Mouse (Mus musculus): ENCODE measurements around the gene Cpd. TPM values are rescaled to one million over a fixed set of nuclear protein-coding genes. Genes with fewer than 3 reads are reported as not detected.
A peak's percentile ranks its signal among the peaks of the same experiment; 100 is the strongest.

The Cpd gene
- polyA plus RNA-seq, 1 experiment from 2014 or later, result 16.0 TPM

DNA sequence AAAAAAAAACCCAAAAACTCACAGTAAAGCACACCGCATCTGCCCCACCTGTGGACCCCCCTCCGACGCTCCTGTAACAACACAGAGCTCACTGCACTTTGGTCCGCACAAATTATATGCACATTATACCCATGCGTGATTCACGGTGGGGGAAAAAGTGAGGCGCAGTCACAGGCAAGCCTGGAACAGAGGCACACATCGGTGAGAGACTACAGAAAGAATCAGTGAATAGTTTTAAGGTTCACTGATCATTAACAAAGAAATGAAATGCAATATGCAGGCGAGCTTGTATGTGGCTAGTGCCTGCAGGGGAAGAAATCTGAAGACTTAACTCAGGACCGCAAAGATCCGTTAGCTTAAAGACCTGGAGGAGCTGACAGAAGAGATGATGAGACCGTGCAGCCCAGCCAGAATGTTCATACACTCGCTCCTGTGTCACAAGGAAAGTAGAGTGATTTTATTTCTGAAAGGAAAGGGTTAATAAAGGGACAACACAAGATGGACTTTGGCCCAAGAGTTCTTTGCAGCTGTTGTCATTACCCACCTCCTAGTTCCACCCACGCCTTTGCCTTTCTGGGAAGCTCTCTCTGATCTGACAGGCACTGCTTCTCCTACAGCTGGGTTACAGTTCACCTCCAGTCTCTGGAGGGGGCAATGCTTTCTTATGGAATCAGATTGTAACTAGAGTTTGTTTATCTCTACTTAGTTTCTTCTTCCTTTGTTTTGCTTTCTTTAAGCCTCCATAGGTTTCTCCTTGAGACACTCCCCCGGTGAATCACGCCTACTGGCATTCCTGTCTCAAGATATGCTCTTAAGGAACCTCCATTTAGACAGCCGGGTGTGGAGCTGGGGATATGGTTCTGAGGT, 7.9 kb upstream of the Cpd start:
- no peak overlapping the region for H3K9ac ChIP-seq (ENCODE audit: low read depth, low read length)

DNA sequence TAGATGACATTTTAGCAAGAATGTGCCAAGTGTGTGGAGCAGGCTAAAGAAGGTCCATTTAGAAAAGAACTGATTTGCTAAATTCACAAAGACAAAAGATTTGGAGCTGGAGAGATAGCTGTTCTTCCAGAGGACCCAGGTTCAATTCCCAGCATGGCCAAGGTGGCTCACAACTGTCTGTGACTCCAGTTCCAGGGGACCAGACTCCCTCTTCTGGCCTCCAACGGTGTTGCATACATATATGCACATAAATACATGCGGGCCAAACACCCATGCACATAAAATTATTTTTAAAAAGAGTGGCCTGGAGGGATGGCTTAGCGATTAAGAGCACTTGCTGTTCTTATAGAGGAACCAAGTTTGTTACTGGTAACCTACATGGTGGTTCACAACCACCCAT, 4.7 kb upstream of the Cpd start:
- Histone ChIP-seq H3K4me3 (ENCODE audit: low read depth, low read length) (no peak overlapping the region), H3K4me1 (replicated peaks; ENCODE audit: control insufficient read depth, insufficient read depth, low read length) (no peaks in the 10 kb centered on the region), H3K9me3 (ENCODE audit: control insufficient read depth, low read length) (no peaks in the 10 kb centered on the region), H3K9ac (ENCODE audit: low read depth, low read length) (no peak overlapping the region), H3K27ac (ENCODE audit: low read depth, low read length) (no peak overlapping the region), H3K27me3 (ENCODE audit: control insufficient read depth, insufficient read depth, low read length) (no peaks in the 10 kb centered on the region), H3K4me2 (replicated peaks; ENCODE audit: low read depth, low read length) (no peak overlapping the region), H3K36me3 (ENCODE audit: control insufficient read depth, insufficient read depth, low read length) (no peaks in the 10 kb centered on the region)
- 72% methylated on average over 3 of the region's 3 CpGs for WGBS
- ATAC-seq (ENCODE audit: low FRiP score) (no peak), DNase-seq (ENCODE audit: low spot score) (no peak)

More for the DNA sequence above, 7.9 kb upstream of the Cpd start:
- no peaks in the 10 kb centered on the region for H3K27me3 ChIP-seq (ENCODE audit: control insufficient read depth, insufficient read depth, low read length)
- WGBS, result 49% methylated on average over 17 of the region's 17 CpGs
- no peak overlapping the region for H3K4me3 ChIP-seq (ENCODE audit: low read depth, low read length)
- H3K4me1 ChIP-seq (replicated peaks; ENCODE audit: control insufficient read depth, insufficient read depth, low read length), result no peaks in the 10 kb centered on the region
- H3K9me3 ChIP-seq (ENCODE audit: control insufficient read depth, low read length), result no peaks in the 10 kb centered on the region
- DNase-seq (ENCODE audit: low spot score) (peak; percentile 12), ATAC-seq (ENCODE audit: low FRiP score) (no peak)
- H3K27ac ChIP-seq (ENCODE audit: low read depth, low read length), result no peak overlapping the region
- H3K4me2 ChIP-seq (replicated peaks; ENCODE audit: low read depth, low read length), result 0 out of 2 replicates have a peak overlapping the region, but pooled peaks have one; percentile 5
- H3K36me3 ChIP-seq (ENCODE audit: control insufficient read depth, insufficient read depth, low read length), result no peaks in the 10 kb centered on the region

DNA sequence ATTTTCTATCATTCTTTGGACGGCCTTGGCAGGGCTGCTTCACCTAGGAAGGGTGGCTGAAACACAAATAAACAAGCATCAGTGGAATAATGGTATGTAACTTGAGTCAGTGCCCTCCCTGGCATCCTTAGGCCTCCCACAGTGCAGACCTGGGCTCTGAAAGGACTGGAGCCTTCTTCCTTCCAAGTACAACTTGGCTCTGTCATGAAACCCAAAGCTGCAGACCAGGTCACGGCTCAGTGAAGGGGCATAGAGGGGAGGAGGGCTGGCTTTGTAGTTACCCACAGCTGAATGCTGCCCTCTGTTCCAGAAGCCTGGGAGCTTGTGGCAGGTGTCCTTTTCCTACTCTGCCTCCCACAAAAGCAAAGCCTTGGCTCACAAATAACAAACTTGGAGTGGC, 2.8 kb upstream of the Cpd start:
- Histone ChIP-seq H3K4me2 (replicated peaks; ENCODE audit: low read depth, low read length) (no peak overlapping the region), H3K27me3 (ENCODE audit: control insufficient read depth, insufficient read depth, low read length) (no peaks in the 10 kb centered on the region), H3K27ac (ENCODE audit: low read depth, low read length) (no peak overlapping the region), H3K4me1 (replicated peaks; ENCODE audit: control insufficient read depth, insufficient read depth, low read length) (peaks cover 7% of the 10 kb centered on the region), H3K9me3 (ENCODE audit: control insufficient read depth, low read length) (no peaks in the 10 kb centered on the region), H3K4me3 (ENCODE audit: low read depth, low read length) (no peak overlapping the region), H3K9ac (ENCODE audit: low read depth, low read length) (no peak overlapping the region), H3K36me3 (ENCODE audit: control insufficient read depth, insufficient read depth, low read length) (no peaks in the 10 kb centered on the region)
- ATAC-seq (ENCODE audit: low FRiP score), result no peak
- DNase-seq (ENCODE audit: low spot score), result no peak
- WGBS, result 40% methylated on average over 2 of the region's 2 CpGs

DNA sequence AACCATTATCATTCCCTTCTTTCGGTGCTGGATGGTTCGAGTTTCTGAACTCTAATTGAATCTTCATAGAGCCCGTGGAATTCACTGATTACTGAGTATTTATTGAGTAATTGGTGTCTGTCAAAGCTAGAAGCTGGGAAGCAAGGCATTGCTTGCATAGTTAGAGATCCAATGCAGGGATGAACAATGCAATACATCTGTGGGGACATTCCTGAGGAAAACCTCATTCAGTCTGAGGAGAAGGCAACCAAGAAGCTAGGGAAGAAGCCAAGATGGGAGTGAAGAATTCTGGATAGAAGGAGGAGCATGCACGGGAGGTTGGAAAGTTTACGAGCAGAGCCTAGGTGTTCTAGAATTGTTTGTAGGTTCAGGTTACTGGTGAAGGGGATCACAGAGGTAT, 1.3 kb upstream of the Cpd start:
- H3K4me2 ChIP-seq (replicated peaks; ENCODE audit: low read depth, low read length), result no peak overlapping the region
- WGBS, result 87% methylated on average over 5 of the region's 5 CpGs
- no peak overlapping the region for H3K4me3 ChIP-seq (ENCODE audit: low read depth, low read length)
- DNase-seq (ENCODE audit: low spot score), result no peak
- H3K27ac ChIP-seq (ENCODE audit: low read depth, low read length), result no peak overlapping the region
- H3K4me1 ChIP-seq (replicated peaks; ENCODE audit: control insufficient read depth, insufficient read depth, low read length), result peaks cover 7% of the 10 kb centered on the region
- ATAC-seq (ENCODE audit: low FRiP score), result no peak
- H3K36me3 ChIP-seq (ENCODE audit: control insufficient read depth, insufficient read depth, low read length), result no peaks in the 10 kb centered on the region
- H3K27me3 ChIP-seq (ENCODE audit: control insufficient read depth, insufficient read depth, low read length), result no peaks in the 10 kb centered on the region
- H3K9me3 ChIP-seq (ENCODE audit: control insufficient read depth, low read length), result no peaks in the 10 kb centered on the region
- H3K9ac ChIP-seq (ENCODE audit: low read depth, low read length), result no peak overlapping the region

DNA sequence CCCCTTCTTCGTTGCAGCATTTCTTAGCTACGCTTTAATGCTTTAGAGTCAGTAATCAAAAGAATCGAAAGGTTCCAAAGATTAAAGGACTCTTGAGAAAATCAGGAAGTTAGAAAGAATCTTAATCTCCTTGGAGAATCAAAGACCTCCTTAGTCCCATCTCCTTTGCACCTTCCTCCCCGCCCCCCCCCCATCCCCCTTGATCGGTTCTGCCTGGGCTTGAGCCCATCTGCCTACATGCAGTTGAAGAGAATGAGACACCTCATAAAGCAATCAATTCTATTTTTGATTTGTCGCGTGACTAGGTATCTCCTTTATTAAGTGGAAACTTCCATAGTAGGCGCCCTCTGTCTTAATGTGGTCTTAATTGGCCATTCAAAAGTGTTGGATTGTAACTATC, 536 bp upstream of the Cpd start:
- Histone ChIP-seq H3K4me2 (replicated peaks; ENCODE audit: low read depth, low read length) (peak overlapping the region; percentile 98), H3K4me1 (replicated peaks; ENCODE audit: control insufficient read depth, insufficient read depth, low read length) (peaks cover 7% of the 10 kb centered on the region), H3K4me3 (ENCODE audit: low read depth, low read length) (peak overlapping the region; percentile 85), H3K27ac (ENCODE audit: low read depth, low read length) (no peak overlapping the region), H3K9me3 (ENCODE audit: control insufficient read depth, low read length) (no peaks in the 10 kb centered on the region), H3K27me3 (ENCODE audit: control insufficient read depth, insufficient read depth, low read length) (no peaks in the 10 kb centered on the region), H3K36me3 (ENCODE audit: control insufficient read depth, insufficient read depth, low read length) (no peaks in the 10 kb centered on the region), H3K9ac (ENCODE audit: low read depth, low read length) (0 out of 2 replicates have a peak overlapping the region, but pooled peaks have one; percentile 32)
- WGBS, result 30% methylated on average over 8 of the region's 8 CpGs
- ATAC-seq (ENCODE audit: low FRiP score) (no peak), DNase-seq (ENCODE audit: low spot score) (no peak)

DNA sequence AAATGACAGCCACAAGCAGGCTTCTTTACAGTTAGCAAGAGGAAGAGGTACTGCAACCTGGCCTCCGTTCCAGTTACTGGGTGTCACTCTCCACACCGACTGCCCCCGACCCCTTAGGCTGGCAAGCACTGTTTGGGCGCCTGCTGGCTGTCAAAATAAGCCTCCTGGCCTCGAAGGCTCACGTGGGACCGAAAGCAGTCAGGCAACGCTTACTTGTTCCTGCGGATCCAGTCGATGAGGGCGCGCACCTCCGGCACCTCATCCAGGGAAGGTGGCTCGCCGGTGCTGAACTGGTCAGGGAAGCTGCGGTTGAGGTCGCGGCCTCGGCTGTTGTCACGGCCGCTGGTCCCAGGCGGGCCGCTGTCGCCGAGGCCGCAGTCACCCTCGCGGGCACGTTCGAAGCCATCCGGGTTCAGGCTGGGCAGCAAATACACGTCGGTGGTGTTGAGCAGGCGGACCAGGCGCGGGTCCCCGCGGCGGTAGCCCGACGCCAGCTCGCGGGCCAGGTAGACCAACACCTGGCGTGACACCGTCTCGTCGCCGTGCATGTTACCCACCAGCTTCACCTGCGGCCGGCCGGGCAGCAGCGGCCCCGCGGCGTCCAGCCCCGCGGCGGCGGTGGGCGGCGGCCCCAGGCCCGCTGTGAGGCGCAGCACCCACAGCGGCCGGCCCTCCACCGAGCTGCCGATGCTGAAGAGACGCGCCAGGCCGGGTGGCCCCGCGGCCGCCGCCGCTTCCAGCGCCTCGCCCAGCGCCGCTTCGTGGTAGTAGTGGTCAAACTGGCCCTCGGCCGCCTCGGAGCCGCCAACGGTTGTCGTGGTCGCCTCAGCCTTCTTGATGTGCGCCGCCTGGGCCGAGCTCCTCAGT, 574 bp downstream of the Cpd start:
- Histone ChIP-seq H3K4me1 (replicated peaks; ENCODE audit: control insufficient read depth, insufficient read depth, low read length) (peaks cover 7% of the 10 kb centered on the region), H3K9me3 (ENCODE audit: control insufficient read depth, low read length) (no peaks in the 10 kb centered on the region), H3K27me3 (ENCODE audit: control insufficient read depth, insufficient read depth, low read length) (no peaks in the 10 kb centered on the region), H3K4me2 (replicated peaks; ENCODE audit: low read depth, low read length) (peak overlapping the region; percentile 98), H3K9ac (ENCODE audit: low read depth, low read length) (peak overlapping the region; percentile 85), H3K27ac (ENCODE audit: low read depth, low read length) (peak overlapping the region; percentile 88), H3K4me3 (ENCODE audit: low read depth, low read length) (peak overlapping the region; percentile 85), H3K36me3 (ENCODE audit: control insufficient read depth, insufficient read depth, low read length) (no peaks in the 10 kb centered on the region)
- DNase-seq (ENCODE audit: low spot score) (peak; percentile 57), ATAC-seq (ENCODE audit: low FRiP score) (peak; percentile 77)
- under 1% methylated on average over 88 of the region's 90 CpGs for WGBS

DNA sequence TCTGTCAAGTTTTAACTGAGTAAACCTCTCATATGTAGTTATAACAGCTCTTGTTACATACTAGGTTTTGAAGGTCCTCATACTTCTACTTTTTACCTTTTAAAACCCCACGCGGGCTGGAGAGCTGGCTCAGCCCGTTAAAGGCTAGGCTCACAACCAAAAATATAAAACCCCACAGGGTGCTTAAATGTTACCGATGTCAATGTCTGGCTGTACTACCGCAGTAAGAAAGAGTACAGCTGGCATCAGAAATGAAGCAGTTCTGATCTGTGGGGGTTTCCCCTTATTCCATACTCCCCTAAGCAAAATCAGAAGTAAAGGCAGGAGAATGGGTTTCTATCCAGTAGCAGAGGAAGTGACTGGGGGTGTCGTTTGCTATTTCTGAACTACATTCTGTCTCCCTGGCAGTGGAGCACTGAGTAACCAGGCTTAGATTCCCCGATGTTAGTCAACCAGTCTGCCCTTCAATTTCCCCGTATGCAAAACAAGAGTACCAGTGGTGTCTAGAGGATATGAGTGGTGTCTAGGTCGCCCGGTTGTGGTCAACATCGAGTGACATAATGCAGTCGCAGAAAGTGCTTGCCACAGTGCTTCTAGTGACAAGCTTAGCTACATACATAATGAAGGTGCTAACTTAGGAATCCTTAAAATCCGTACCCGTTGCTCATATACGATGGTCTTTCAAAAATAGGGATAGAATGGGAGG, 1.4 kb downstream of the Cpd start:
- Histone ChIP-seq H3K4me2 (replicated peaks; ENCODE audit: low read depth, low read length) (peak overlapping the region; percentile 98), H3K36me3 (ENCODE audit: control insufficient read depth, insufficient read depth, low read length) (no peaks in the 10 kb centered on the region), H3K9me3 (ENCODE audit: control insufficient read depth, low read length) (no peaks in the 10 kb centered on the region), H3K27ac (ENCODE audit: low read depth, low read length) (no peak overlapping the region), H3K27me3 (ENCODE audit: control insufficient read depth, insufficient read depth, low read length) (no peaks in the 10 kb centered on the region), H3K4me3 (ENCODE audit: low read depth, low read length) (peak overlapping the region; percentile 85), H3K4me1 (replicated peaks; ENCODE audit: control insufficient read depth, insufficient read depth, low read length) (peaks cover 7% of the 10 kb centered on the region), H3K9ac (ENCODE audit: low read depth, low read length) (peak overlapping the region; percentile 85)
- WGBS, result 50% methylated on average over 15 of the region's 15 CpGs
- no peak for DNase-seq (ENCODE audit: low spot score)
- ATAC-seq (ENCODE audit: low FRiP score), result no peak

DNA sequence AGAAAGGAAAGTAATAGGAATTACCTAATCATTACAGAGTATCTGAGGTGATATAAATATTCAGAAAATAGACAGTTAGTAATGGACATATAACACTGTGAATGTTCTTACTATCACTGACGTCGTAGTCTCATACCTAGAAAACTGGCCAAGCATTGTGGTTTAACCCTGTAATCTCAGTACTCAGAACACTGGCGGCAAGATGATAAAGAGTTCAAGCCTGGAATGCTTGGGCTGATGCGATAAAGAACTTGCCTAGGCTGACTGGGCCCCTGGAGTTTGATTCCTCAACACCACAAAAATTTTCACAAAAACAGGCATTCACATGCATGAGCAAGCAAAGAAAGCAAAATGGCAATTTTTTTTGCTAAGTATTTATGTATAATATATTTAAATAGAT, 8.2 kb downstream of the Cpd start:
- ATAC-seq (ENCODE audit: low FRiP score), result no peak

More for the DNA sequence above, 8.2 kb downstream of the Cpd start:
- Histone ChIP-seq H3K9ac (ENCODE audit: low read depth, low read length) (no peak overlapping the region), H3K27ac (ENCODE audit: low read depth, low read length) (no peak overlapping the region), H3K4me2 (replicated peaks; ENCODE audit: low read depth, low read length) (no peak overlapping the region), H3K9me3 (ENCODE audit: control insufficient read depth, low read length) (no peaks in the 10 kb centered on the region), H3K4me3 (ENCODE audit: low read depth, low read length) (no peak overlapping the region), H3K4me1 (replicated peaks; ENCODE audit: control insufficient read depth, insufficient read depth, low read length) (no peaks in the 10 kb centered on the region), H3K27me3 (ENCODE audit: control insufficient read depth, insufficient read depth, low read length) (no peaks in the 10 kb centered on the region), H3K36me3 (ENCODE audit: control insufficient read depth, insufficient read depth, low read length) (no peaks in the 10 kb centered on the region)
- 95% methylated on average over 4 of the region's 4 CpGs for WGBS
- DNase-seq (ENCODE audit: low spot score), result no peak

Measured in hindbrain, embryonic 11.5 days (tissue).